Mouse (Mus musculus) hindbrain, embryonic 16.5 days (tissue): ENCODE data around the gene Ssu72. TPM values are rescaled to one million over a fixed set of nuclear protein-coding genes. Genes with fewer than 3 reads are reported as not detected.

Source experiments
- ATAC-seq: fragments of 200-750 bp; cut with Nextera tagmentation; 2 replicates; pipeline ENCODE4 v1.8.0; 2017; ENCODE audit warnings: moderate TSS enrichment, moderate library complexity
- H3K27ac ChIP-seq: fragments of 300-500 bp; sonication (generic); 2 replicates; pipeline ENCODE4 v1.5.1; 2014; ENCODE audit warnings: low read depth, mild to moderate bottlenecking, control low read depth, low read length, moderate library complexity
- H3K27me3 ChIP-seq: fragments of 300-500 bp; sonication (generic); replicated peaks from 2 replicates; pipeline ENCODE4 v1.6.1; 2014; ENCODE audit warnings: low read length; ENCODE audit not compliant: control insufficient read depth, insufficient read depth
- H3K36me3 ChIP-seq: fragments of 300-500 bp; sonication (generic); 2 replicates; pipeline ENCODE4 v1.6.1; 2014; ENCODE audit warnings: mild to moderate bottlenecking, low read length, moderate library complexity, mixed read lengths; ENCODE audit not compliant: control insufficient read depth, insufficient read depth
- H3K4me1 ChIP-seq: fragments of 300-500 bp; sonication (generic); 2 replicates; pipeline ENCODE4 v1.6.1; 2014; ENCODE audit warnings: low read depth, low read length; ENCODE audit not compliant: control insufficient read depth, insufficient read depth
- H3K4me2 ChIP-seq: fragments of 300-500 bp; sonication (generic); 2 replicates; pipeline ENCODE4 v1.6.1; 2014; ENCODE audit warnings: mild to moderate bottlenecking, low read length, control low read depth, moderate library complexity
- H3K4me3 ChIP-seq: fragments of 300-500 bp; sonication (generic); 2 replicates; pipeline ENCODE4 v1.5.1; 2014; ENCODE audit warnings: mild to moderate bottlenecking, low read length, control low read depth, moderate library complexity
- H3K9ac ChIP-seq: fragments of 300-500 bp; sonication (generic); 2 replicates; pipeline ENCODE4 v1.6.1; 2014; ENCODE audit warnings: low read depth, mild to moderate bottlenecking, control low read depth, low read length, moderate library complexity
- H3K9me3 ChIP-seq: fragments of 300-500 bp; sonication (generic); 2 replicates; pipeline ENCODE4 v1.6.1; 2014; ENCODE audit warnings: mild to moderate bottlenecking, low read length, moderate library complexity; ENCODE audit not compliant: control insufficient read depth
- WGBS: fragments of 180-500 bp; shearing (Covaris S2); extraction: QIAGEN DNeasy Blood & Tissue Kit; methylation state at CpG from one replicate; pipeline ENCODE4 v1.1.7; 2014; 5-methylcytosine and 5-hydroxymethylcytosine counted together
- polyA plus RNA-seq: library from polyadenylated mRNA; unstranded; fragments of >200 nt; fragmentation: Nextera tagmentation; extraction: Ambion mirVana; gene quantifications from 2 replicates; pipeline ENCODE4 v1.2.1, GENCODE M21; 2015

Ssu72 gene
- polyA plus RNA-seq, 1 experiment from 2014 or later, result 178 TPM

GRCm38 (mm10) chr4:155721668-155722083, 17.1 kb downstream of the Ssu72 start:
- ATAC-seq, result 0 out of 2 replicates have a peak, but pooled peaks have one; percentile 17
- Histone ChIP-seq H3K4me1 (no peaks in the 10 kb centered on the region), H3K27ac (no peak overlapping the region), H3K36me3 (0 out of 2 replicates have a peak, but pooled peaks cover 3% of the 10 kb centered on the region), H3K4me3 (no peak overlapping the region), H3K9ac (no peak overlapping the region), H3K4me2 (no peak overlapping the region), H3K9me3 (no peaks in the 10 kb centered on the region), H3K27me3 (no peaks in the 10 kb centered on the region)
- WGBS, result 53% methylated on average over 4 of the region's 4 CpGs

GRCm38 (mm10) chr4:155727993-155728392, 23.4 kb downstream of the Ssu72 start:
- 49% methylated on average over 2 of the region's 2 CpGs for WGBS
- Histone ChIP-seq H3K4me3 (no peak overlapping the region), H3K36me3 (peaks cover 4% of the 10 kb centered on the region; the same call in 1 of the 2 replicates), H3K9ac (no peak overlapping the region), H3K27ac (no peak overlapping the region), H3K4me1 (no peaks in the 10 kb centered on the region), H3K4me2 (no peak overlapping the region), H3K27me3 (no peaks in the 10 kb centered on the region), H3K9me3 (no peaks in the 10 kb centered on the region)
- no peak for ATAC-seq

- no peaks in the 10 kb centered on the region for H3K9me3 ChIP-seq
- no peak for ATAC-seq
- H3K36me3 ChIP-seq, result peaks cover 4% of the 10 kb centered on the region; the same call in 1 of the 2 replicates
- no peaks in the 10 kb centered on the region for H3K27me3 ChIP-seq
- H3K4me3 ChIP-seq, result no peak overlapping the region
- H3K27ac ChIP-seq, result no peak overlapping the region
- H3K9ac ChIP-seq, result no peak overlapping the region
- no peak overlapping the region for H3K4me2 ChIP-seq
- WGBS, result 90% methylated on average over 10 of the region's 10 CpGs
- H3K4me1 ChIP-seq, result peaks cover 18% of the 10 kb centered on the region
Measured at GRCm38 (mm10) chr4:155733267-155733666, 28.7 kb downstream of the Ssu72 start.

GRCm38 (mm10) chr4:155734350-155734941, 29.8 kb downstream of the Ssu72 start, which contains the start of gene Tmem240:
TSS of gene Tmem240 (plus strand) at chr4:155734800.
- peaks cover 4% of the 10 kb centered on the region; the same call in 1 of the 2 replicates for H3K36me3 ChIP-seq
- 2% methylated on average over 22 of the region's 35 CpGs for WGBS
- peaks cover 18% of the 10 kb centered on the region for H3K4me1 ChIP-seq

GRCm38 (mm10) chr4:155734951-155735702, 30.5 kb downstream of the Ssu72 start:
- peaks cover 18% of the 10 kb centered on the region for H3K4me1 ChIP-seq

More at GRCm38 (mm10) chr4:155734350-155734941, 29.8 kb downstream of the Ssu72 start, which contains the start of gene Tmem240:
- peak within 1 kb of the TSS; percentile 96 for H3K9ac ChIP-seq
- peak within 1 kb of the TSS; percentile 72 for H3K4me2 ChIP-seq
- no peaks in the 10 kb centered on the region for H3K9me3 ChIP-seq
- peak within 1 kb of the TSS; percentile 97 for H3K27ac ChIP-seq
- peak within 1 kb of the TSS; percentile 86 for H3K4me3 ChIP-seq
- ATAC-seq, result peak; percentile 92
- H3K27me3 ChIP-seq, result no peaks in the 10 kb centered on the region

GRCm38 (mm10) chr4:155735788-155736187, 31.2 kb downstream of the Ssu72 start:
- 64% methylated on average over 5 of the region's 5 CpGs for WGBS
- Histone ChIP-seq H3K36me3 (peaks cover 12% of the 10 kb centered on the region), H3K4me3 (peak overlapping the region; percentile 86), H3K27me3 (no peaks in the 10 kb centered on the region), H3K27ac (peak overlapping the region; percentile 97), H3K4me2 (peak overlapping the region; percentile 72), H3K4me1 (peaks cover 18% of the 10 kb centered on the region), H3K9ac (peak overlapping the region; percentile 96), H3K9me3 (no peaks in the 10 kb centered on the region)
- no peak for ATAC-seq

More at GRCm38 (mm10) chr4:155734951-155735702, 30.5 kb downstream of the Ssu72 start:
- no peaks in the 10 kb centered on the region for H3K27me3 ChIP-seq
- peaks cover 6% of the 10 kb centered on the region for H3K36me3 ChIP-seq
- H3K9me3 ChIP-seq, result no peaks in the 10 kb centered on the region
- peak overlapping the region; percentile 72 for H3K4me2 ChIP-seq
- peak overlapping the region; percentile 86 for H3K4me3 ChIP-seq
- peak; percentile 75 for ATAC-seq
- peak overlapping the region; percentile 97 for H3K27ac ChIP-seq
- H3K9ac ChIP-seq, result peak overlapping the region; percentile 96
- WGBS, result under 1% methylated on average over 39 of the region's 79 CpGs

- WGBS, result 91% methylated on average over 5 of the region's 5 CpGs
- no peaks in the 10 kb centered on the region for H3K27me3 ChIP-seq
- no peak overlapping the region for H3K27ac ChIP-seq
- no peak overlapping the region for H3K4me3 ChIP-seq
- H3K9ac ChIP-seq, result no peak overlapping the region
- peaks cover 18% of the 10 kb centered on the region for H3K4me1 ChIP-seq
- H3K4me2 ChIP-seq, result peak overlapping the region; percentile 72
- peaks cover 17% of the 10 kb centered on the region for H3K36me3 ChIP-seq
- no peaks in the 10 kb centered on the region for H3K9me3 ChIP-seq
- no peak for ATAC-seq
Measured at GRCm38 (mm10) chr4:155736421-155736820, 31.8 kb downstream of the Ssu72 start.

GRCm38 (mm10) chr4:155738262-155738661, 33.7 kb downstream of the Ssu72 start:
- Histone ChIP-seq H3K36me3 (peaks cover 19% of the 10 kb centered on the region), H3K4me3 (no peak overlapping the region), H3K27ac (no peak overlapping the region), H3K9me3 (no peaks in the 10 kb centered on the region), H3K4me1 (peaks cover 18% of the 10 kb centered on the region), H3K4me2 (no peak overlapping the region), H3K9ac (no peak overlapping the region), H3K27me3 (no peaks in the 10 kb centered on the region)
- no peak for ATAC-seq
- WGBS, result 59% methylated on average over 8 of the region's 8 CpGs

GRCm38 (mm10) chr4:155739152-155739551, 34.6 kb downstream of the Ssu72 start:
- peaks cover 12% of the 10 kb centered on the region for H3K4me1 ChIP-seq
- no peaks in the 10 kb centered on the region for H3K27me3 ChIP-seq
- H3K9me3 ChIP-seq, result no peaks in the 10 kb centered on the region
- no peak overlapping the region for H3K4me2 ChIP-seq
- no peak overlapping the region for H3K9ac ChIP-seq
- peaks cover 19% of the 10 kb centered on the region for H3K36me3 ChIP-seq
- no peak for ATAC-seq
- 92% methylated on average over 6 of the region's 6 CpGs for WGBS
- no peak overlapping the region for H3K4me3 ChIP-seq
- H3K27ac ChIP-seq, result no peak overlapping the region
